Mouse (Mus musculus) embryonic facial prominence, embryonic 15.5 days (tissue): Measurements from ENCODE around the gene Kcna3. TPM values are rescaled to one million over a fixed set of nuclear protein-coding genes. Genes with fewer than 3 reads are reported as not detected.

ENCODE experiments used
- ATAC-seq: fragments of 200-750 bp; cut with Nextera tagmentation; 2 replicates; pipeline ENCODE4 v1.8.0; 2017; ENCODE audit warnings: low read depth, moderate TSS enrichment; ENCODE audit not compliant: insufficient number of reproducible peaks, low FRiP score, low TSS enrichment
- H3K27ac ChIP-seq: fragments of 300-500 bp; sonication (generic); replicated peaks from 2 replicates; pipeline ENCODE4 v1.5.1; 2015; ENCODE audit warnings: mild to moderate bottlenecking, inconsistent platforms
- H3K27me3 ChIP-seq: fragments of 300-500 bp; sonication (generic); 2 replicates; pipeline ENCODE4 v1.6.1; 2015; ENCODE audit warnings: inconsistent platforms
- H3K36me3 ChIP-seq: fragments of 300-500 bp; sonication (generic); 2 replicates; pipeline ENCODE4 v1.6.1; 2015; ENCODE audit warnings: mild to moderate bottlenecking, inconsistent platforms
- H3K4me1 ChIP-seq: fragments of 300-500 bp; sonication (generic); 2 replicates; pipeline ENCODE4 v1.6.1; 2015; ENCODE audit warnings: inconsistent platforms
- H3K4me2 ChIP-seq: fragments of 300-500 bp; sonication (generic); replicated peaks from 2 replicates; pipeline ENCODE4 v1.6.1; 2015; ENCODE audit warnings: mild to moderate bottlenecking, inconsistent platforms
- H3K4me3 ChIP-seq: fragments of 300-500 bp; sonication (generic); replicated peaks from 2 replicates; pipeline ENCODE4 v1.5.1; 2015; ENCODE audit warnings: mild to moderate bottlenecking, inconsistent platforms
- H3K9ac ChIP-seq: fragments of 300-500 bp; sonication (generic); 2 replicates; pipeline ENCODE4 v1.6.1; 2015; ENCODE audit warnings: inconsistent platforms
- H3K9me3 ChIP-seq: fragments of 300-500 bp; sonication (generic); replicated peaks from 2 replicates; pipeline ENCODE4 v1.6.1; 2016; ENCODE audit warnings: inconsistent platforms
- WGBS: fragments of 180-500 bp; shearing (Covaris S2); methylation state at CpG from one replicate; pipeline ENCODE4 v1.1.7; 2015; 5-methylcytosine and 5-hydroxymethylcytosine counted together
- polyA plus RNA-seq: library from polyadenylated mRNA; unstranded; fragments of >200 nt; fragmentation: Nextera tagmentation; extraction: Ambion mirVana; gene quantifications from 2 replicates; pipeline ENCODE4 v1.2.1, GENCODE M21; 2015

Gene Kcna3
- polyA plus RNA-seq, 1 experiment from 2014 or later, result 1.0 TPM

DNA sequence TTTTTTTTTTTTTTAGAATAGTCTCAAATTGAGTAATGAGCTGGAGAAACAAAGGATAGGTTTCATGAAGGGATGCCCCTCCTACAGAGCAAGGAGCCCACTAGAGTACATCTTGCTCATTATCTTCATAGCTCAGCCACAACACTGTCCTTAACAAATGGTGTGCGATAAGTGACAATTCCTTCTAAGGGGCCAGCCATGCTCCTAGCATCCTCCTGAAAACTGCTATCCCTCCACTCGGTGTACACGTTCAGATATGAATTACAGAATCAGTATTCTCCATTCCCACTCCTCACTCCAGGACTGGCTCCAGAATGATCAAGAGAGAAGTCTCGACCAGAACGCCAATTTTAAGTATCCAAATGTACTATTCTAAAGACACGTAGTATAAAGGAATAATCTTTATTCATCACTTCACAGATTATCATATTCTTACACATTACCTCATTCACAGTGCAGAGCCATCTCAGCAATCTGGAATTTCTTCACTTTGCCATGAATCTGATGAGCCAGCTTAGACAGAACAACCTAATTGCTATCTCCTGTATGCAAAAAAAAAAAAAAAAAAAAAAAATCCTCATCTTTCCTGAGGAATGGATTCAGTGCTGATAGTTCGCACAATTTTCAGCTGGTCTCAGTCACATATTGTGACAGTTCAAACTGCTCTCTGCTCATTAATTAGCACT lies 30.3 kb downstream of the Kcna3 start:
- 83% methylated on average over 7 of the region's 7 CpGs for WGBS
- Histone ChIP-seq H3K9ac (no peak overlapping the region), H3K27me3 (no peaks in the 10 kb centered on the region), H3K4me3 (no peak overlapping the region), H3K27ac (no peak overlapping the region), H3K4me2 (no peak overlapping the region), H3K4me1 (no peaks in the 10 kb centered on the region), H3K9me3 (no peaks in the 10 kb centered on the region), H3K36me3 (no peaks in the 10 kb centered on the region)
- no peak for ATAC-seq

DNA sequence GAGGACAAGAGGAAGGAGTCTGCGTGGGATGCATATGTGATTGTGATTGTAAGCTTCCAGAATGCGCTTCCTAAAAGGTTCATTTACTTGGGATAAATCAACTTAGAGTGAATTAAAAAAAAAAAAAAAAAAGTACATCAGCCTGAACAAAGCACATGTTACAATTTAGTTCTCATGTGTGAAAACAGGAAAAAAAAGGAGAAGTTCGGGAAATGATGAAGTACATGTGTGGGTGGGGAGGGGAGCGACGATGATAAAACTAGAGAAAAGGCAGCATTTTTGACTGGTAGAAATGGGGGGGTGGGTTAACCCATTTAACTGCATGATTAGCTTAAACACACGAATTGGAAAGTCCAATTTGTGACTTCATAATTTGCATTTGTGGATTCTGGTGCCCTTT lies 31.3 kb downstream of the Kcna3 start:
- Histone ChIP-seq H3K27ac (no peak overlapping the region), H3K9ac (no peak overlapping the region), H3K4me3 (no peak overlapping the region), H3K4me1 (no peaks in the 10 kb centered on the region), H3K36me3 (no peaks in the 10 kb centered on the region), H3K4me2 (no peak overlapping the region), H3K27me3 (no peaks in the 10 kb centered on the region), H3K9me3 (no peaks in the 10 kb centered on the region)
- 63% methylated on average over 6 of the region's 6 CpGs for whole genome bisulfite sequencing
- ATAC-seq, result no peak

- Histone ChIP-seq H3K9ac (no peak overlapping the region), H3K9me3 (no peaks in the 10 kb centered on the region), H3K27me3 (no peaks in the 10 kb centered on the region), H3K27ac (no peak overlapping the region), H3K4me1 (no peaks in the 10 kb centered on the region), H3K36me3 (no peaks in the 10 kb centered on the region), H3K4me2 (no peak overlapping the region), H3K4me3 (no peak overlapping the region)
- no peak for ATAC-seq
- 63% methylated on average over 2 of the region's 2 CpGs for WGBS
Measured at GRCm38 (mm10) chr3:107073863-107074262, 37.9 kb downstream of the Kcna3 start.

GRCm38 (mm10) chr3:107075705-107076104 lies 39.7 kb downstream of the Kcna3 start:
- ATAC-seq, result no peak
- Histone ChIP-seq H3K4me1 (no peaks in the 10 kb centered on the region), H3K27ac (no peak overlapping the region), H3K27me3 (no peaks in the 10 kb centered on the region), H3K9ac (no peak overlapping the region), H3K36me3 (no peaks in the 10 kb centered on the region), H3K9me3 (no peaks in the 10 kb centered on the region), H3K4me2 (no peak overlapping the region), H3K4me3 (no peak overlapping the region)
- 79% methylated on average over 1 of the region's 1 CpGs for WGBS

- H3K4me3 ChIP-seq, result no peak overlapping the region
- WGBS, result 82% methylated on average over 3 of the region's 3 CpGs
- H3K36me3 ChIP-seq, result no peaks in the 10 kb centered on the region
Measured at GRCm38 (mm10) chr3:107076658-107077057, 40.7 kb downstream of the Kcna3 start.

GRCm38 (mm10) chr3:107077101-107077500 lies 41.1 kb downstream of the Kcna3 start:
- Histone ChIP-seq H3K27ac (no peak overlapping the region), H3K4me2 (no peak overlapping the region), H3K27me3 (no peaks in the 10 kb centered on the region), H3K4me3 (no peak overlapping the region), H3K9ac (no peak overlapping the region), H3K9me3 (no peaks in the 10 kb centered on the region), H3K4me1 (no peaks in the 10 kb centered on the region), H3K36me3 (no peaks in the 10 kb centered on the region)
- 76% methylated on average over 2 of the region's 2 CpGs for WGBS
- no peak for ATAC-seq

More at GRCm38 (mm10) chr3:107076658-107077057, 40.7 kb downstream of the Kcna3 start:
- no peaks in the 10 kb centered on the region for H3K9me3 ChIP-seq
- no peak for ATAC-seq
- no peak overlapping the region for H3K9ac ChIP-seq
- no peaks in the 10 kb centered on the region for H3K27me3 ChIP-seq
- no peak overlapping the region for H3K27ac ChIP-seq
- no peak overlapping the region for H3K4me2 ChIP-seq
- no peaks in the 10 kb centered on the region for H3K4me1 ChIP-seq

DNA sequence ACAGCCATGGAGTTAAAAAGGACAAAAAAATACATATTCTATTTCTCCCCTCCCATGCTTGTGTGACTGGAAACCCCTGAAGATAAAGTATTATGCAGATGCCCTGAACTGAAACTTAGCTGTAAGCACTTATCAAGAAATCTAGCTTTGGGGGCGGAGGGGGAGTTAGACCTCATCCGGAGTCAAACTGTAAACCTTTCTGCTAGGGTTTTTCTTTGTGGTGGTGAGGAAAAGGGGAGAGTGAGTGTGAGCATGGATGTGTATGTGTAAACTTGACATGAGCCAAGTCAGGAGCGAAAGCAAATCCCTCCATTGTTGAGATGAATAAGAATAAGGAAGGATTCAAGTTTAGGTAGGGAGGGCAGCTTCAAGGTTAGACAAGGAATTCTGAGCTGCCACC lies 44.8 kb downstream of the Kcna3 start:
- Histone ChIP-seq H3K9ac (no peak overlapping the region), H3K4me2 (no peak overlapping the region), H3K27me3 (no peaks in the 10 kb centered on the region), H3K4me1 (no peaks in the 10 kb centered on the region), H3K27ac (no peak overlapping the region), H3K9me3 (no peaks in the 10 kb centered on the region), H3K36me3 (no peaks in the 10 kb centered on the region), H3K4me3 (no peak overlapping the region)
- WGBS, result 78% methylated on average over 3 of the region's 3 CpGs
- ATAC-seq, result no peak

- Histone ChIP-seq H3K27me3 (no peaks in the 10 kb centered on the region), H3K4me1 (no peaks in the 10 kb centered on the region), H3K9me3 (no peaks in the 10 kb centered on the region), H3K36me3 (no peaks in the 10 kb centered on the region), H3K4me2 (no peak overlapping the region), H3K4me3 (no peak overlapping the region), H3K27ac (no peak overlapping the region), H3K9ac (no peak overlapping the region)
- WGBS, result 31% methylated on average over 3 of the region's 3 CpGs
- no peak for ATAC-seq
Measured at GRCm38 (mm10) chr3:107081227-107081626, 45.3 kb downstream of the Kcna3 start.

GRCm38 (mm10) chr3:107084586-107084985 lies 48.6 kb downstream of the Kcna3 start:
- Histone ChIP-seq H3K4me3 (no peak overlapping the region), H3K36me3 (no peaks in the 10 kb centered on the region), H3K27me3 (no peaks in the 10 kb centered on the region), H3K4me1 (no peaks in the 10 kb centered on the region), H3K9ac (no peak overlapping the region), H3K27ac (no peak overlapping the region), H3K9me3 (no peaks in the 10 kb centered on the region), H3K4me2 (no peak overlapping the region)
- ATAC-seq, result no peak
- WGBS, result 70% methylated on average over 3 of the region's 3 CpGs

- H3K9me3 ChIP-seq, result no peaks in the 10 kb centered on the region
- H3K9ac ChIP-seq, result no peak overlapping the region
- H3K4me3 ChIP-seq, result no peak overlapping the region
- ATAC-seq, result no peak
- H3K27me3 ChIP-seq, result no peaks in the 10 kb centered on the region
- no peak overlapping the region for H3K4me2 ChIP-seq
- 81% methylated on average over 4 of the region's 4 CpGs for WGBS
- H3K27ac ChIP-seq, result no peak overlapping the region
- H3K36me3 ChIP-seq, result no peaks in the 10 kb centered on the region
- no peaks in the 10 kb centered on the region for H3K4me1 ChIP-seq
Measured at GRCm38 (mm10) chr3:107087410-107087809, 51.4 kb downstream of the Kcna3 start.
